Mouse (Mus musculus) cerebellum, adult 8-10 months (tissue): ENCODE measurements around the gene Trim80.
"Not testable (repeated sequence)": the region's sequence is repeated elsewhere in the genome, so short reads cannot be mapped to it uniquely, and the experiment has no call there.

Source experiments
- DNase-seq: peaks from one replicate; pipeline ENCODE4 v3.0.0; 2022

Gene Trim80

DNA sequence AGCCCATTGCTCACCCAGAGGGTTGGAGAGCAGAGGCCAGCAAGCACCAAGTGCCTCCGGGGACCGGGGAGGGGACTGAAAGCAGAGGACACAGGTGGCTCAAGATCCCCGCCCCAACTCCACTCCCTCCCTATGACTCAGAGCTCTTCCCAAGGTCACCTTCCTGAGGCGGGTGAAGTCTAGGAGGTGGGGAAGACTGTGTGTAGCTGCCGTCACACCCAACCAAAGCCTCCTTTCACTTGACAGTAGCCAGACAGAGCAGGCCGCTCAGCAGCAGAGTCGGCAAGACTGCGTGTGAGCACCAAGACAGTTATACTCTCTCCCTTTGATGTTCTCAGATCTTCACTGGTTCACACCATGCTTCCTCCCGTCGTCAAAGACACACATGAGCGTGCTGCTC lies 23.1 kb downstream of the Trim80 start:
- no peak for DNase-seq

DNA sequence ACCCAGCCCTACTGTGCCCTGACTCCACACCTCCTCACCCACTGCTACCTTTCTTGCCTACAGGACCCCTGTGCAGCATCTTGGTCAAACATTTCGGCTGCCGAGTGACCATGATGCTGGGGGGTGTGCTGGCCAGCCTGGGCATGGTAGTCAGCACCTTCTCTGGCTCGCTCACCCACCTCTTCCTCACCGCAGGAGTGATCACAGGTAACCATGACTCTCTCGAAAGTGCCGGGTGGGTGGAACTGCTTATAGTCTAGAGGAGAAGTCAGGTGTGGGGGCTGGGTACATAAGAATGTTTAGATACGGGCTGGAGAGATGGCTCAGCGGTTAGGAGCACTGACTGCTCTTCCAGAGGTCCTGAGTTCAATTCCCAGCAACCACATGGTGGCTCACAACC lies 24.5 kb downstream of the Trim80 start:
- no peak for DNase-seq

DNA sequence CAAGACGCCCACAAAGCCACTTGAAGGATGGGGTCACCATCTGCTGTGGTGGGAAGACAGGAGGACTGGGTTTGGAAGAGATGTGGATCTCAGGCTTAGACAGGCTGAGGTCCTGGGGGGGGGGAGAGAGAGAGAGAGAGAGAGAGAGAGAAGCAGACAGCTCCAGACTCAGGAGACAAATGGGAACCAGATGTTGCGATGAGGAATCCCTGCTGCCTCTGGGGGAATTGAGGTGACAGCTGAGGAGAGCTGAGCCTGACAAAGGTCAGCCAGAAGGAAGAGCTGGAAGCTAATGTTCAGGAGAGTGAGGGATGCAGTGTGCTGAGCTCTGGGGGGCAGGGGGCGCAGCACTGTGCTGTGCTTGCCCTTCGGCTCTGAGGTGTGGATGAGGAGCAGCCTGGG lies 26.9 kb downstream of the Trim80 start:
- no peak for DNase-seq

DNA sequence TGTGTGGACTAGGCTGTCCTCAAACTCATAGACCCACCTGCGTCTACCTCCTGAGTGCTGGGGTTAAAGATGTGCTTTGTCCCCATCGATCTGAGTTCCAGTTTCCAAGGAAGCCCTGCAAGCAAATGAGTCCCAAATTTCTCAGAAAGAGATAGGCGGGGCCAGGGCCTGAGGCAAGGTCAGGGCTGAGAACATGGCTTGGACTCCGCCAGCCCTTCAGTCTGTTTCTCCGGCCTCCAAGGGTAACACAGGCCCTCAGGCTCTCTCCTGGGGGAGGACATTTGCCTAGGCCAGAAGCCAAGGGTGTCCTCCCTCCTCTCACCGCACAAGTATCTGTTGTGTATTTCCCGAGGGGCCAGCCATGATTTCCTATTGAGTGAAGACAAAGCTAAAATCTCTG lies 31.8 kb downstream of the Trim80 start:
- no peak for DNase-seq

DNA sequence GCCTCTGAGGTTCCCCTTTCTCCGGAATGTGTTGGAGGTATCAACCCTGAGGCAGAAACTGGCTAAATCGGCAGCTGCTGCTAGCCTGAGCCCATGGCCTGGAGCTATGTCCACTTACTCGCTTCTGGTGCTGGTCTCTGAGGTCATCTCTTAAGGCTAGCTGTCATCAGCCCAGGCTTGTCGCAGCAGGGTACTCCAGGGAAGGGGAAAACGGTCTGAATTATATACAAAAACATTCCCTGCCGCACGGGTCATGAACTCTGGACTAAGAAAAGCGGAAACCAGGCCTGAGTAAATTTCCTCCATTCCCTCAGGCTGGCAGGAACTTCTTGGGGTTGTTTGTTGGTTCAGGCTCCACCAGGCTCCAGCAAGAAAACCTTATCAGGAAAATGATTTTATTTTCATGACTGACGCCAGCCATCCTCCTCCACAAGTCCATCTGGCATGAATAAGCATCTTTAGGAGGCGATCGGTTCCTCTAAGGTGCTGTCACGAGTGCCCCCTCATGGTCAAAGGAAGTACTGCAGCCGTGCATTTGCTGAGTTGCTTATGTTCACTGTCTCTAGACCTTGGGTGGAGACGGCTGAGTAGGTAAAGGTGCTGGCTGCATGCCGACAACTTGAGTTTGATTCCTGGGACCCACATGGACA lies 33.4 kb downstream of the Trim80 start:
- peak; percentile 98 for DNase-seq

DNA sequence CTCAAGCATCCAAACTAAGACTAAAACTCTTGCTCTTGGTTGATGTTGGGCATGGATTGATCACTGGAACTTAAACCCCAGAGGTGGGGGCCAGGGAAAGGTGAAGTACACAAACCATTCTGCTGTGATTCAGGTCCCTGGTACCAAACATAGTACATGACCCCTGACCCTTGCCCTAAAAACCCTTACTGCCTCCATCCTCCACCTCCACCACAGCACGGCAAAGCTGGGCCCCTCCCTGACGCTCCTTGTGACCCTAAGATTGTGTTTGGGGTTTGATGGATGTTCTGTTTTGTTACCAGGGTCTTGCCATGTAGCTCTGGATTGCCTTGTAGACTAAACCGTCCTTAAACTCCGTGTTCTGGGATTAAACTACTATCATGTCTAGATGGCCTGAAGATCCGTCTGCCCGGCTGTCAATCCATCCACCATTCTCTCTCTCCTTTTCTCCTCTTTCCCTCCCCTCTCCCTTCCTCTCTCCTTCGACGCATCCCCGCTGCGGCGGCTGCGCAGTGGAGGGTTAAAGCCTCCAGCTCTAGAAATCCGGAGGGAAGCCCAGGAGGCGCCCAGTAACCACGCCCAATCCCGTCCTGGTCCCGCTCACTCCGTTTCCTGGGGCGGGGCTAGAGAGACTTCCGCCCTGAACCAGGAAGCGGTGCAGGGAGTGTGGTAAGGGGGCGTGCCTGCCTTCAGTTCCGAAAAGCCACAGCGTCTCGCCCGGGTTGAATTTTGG lies 34.8 kb downstream of the Trim80 start, which contains the start of gene Armc7:
Gene Armc7 (plus strand): TSS at position 643 of the 733 bp plus-strand sequence.
- peak; percentile 93 for DNase-seq

DNA sequence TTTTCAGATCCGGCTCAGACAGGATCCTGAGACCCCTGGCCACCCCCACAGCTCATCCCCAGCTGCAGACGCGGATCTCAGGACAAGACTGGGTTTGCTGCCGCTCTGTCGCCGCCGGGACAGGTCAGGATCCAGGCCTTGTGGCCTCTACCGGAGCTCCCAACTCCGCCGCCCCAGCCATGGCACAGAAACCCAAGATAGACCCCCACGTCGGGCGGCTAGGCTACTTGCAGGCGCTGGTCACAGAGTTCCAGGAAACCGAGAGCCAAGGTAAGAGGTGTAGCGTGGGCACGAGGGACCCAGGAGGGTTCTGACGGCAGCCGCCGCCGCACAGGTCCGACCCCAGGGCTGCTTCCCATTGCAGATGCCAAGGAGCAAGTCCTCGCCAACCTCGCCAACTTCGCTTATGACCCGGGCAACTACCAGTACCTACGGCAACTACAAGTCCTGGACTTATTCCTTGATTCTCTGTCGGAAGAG lies 35.5 kb downstream of the Trim80 start:
- DNase-seq: no peak

DNA sequence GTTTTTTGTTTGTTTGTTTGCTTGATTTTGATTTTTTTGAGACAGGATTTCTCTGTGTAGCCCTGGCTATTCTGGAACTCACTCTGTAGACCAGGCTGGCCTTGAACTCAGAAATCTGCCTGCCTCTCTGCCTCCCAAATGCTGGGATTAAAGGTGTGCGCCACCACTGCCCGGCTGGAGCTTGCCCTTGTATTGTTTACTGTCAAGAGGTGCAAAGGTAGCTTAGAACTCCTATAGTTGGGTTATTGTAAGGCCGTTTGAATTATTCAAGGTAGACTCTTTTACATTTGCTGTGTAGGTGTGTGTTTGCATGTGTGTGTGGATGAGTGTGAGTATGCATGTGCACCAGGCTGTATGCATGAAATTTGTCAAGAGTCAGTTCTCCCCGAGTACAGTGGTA lies 36.3 kb downstream of the Trim80 start:
- not testable (repeated sequence) for DNase-seq

DNA sequence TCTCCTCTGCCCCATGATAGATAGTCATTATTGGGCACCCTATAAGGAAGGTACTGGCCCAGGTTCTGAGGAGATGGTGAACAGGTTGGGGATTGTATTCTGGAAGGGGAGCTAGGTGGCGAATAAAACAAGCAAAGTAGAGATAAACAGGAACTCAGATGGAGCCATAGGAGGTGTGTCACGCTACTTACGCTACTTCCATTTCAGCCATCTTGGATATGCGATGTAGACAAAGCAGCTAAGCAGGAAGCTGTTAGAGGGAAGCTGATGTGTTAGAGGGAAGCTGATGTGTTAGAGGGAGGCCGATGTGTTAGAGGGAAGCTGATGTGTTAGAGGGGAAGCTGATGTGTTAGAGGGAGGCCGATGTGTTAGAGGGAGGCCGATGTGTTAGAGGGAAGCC lies 37.0 kb downstream of the Trim80 start:
- DNase-seq: not testable (repeated sequence)

DNA sequence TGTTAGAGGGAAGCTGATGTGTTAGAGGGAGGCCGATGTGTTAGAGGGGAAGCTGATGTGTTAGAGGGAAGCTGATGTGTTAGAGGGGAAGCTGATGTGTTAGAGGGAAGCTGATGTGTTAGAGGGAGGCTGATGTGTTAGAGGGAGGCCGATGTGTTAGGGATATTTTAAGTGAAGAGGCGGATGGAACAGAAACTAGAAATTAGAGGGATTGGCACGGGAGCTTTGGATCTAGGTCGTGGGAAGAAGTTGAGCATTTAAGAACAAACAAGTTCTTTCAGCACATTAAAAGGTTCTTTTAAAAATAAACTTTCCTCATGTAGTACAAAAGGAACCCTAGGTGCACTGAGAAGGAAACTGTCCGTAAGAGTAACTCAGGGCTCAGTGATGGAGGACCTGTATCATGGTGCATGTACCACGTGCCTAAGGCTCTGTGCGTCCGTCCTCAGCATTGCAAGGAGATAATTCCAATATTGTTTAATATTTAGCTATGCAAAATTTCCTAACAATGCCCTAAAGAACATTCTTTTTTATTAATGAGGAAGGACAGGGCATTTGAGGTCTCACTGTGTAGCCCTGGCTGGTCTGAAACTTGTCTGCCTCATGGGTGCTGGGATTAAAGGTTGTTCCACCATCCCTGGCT lies 38.1 kb downstream of the Trim80 start:
- no peak for DNase-seq

DNA sequence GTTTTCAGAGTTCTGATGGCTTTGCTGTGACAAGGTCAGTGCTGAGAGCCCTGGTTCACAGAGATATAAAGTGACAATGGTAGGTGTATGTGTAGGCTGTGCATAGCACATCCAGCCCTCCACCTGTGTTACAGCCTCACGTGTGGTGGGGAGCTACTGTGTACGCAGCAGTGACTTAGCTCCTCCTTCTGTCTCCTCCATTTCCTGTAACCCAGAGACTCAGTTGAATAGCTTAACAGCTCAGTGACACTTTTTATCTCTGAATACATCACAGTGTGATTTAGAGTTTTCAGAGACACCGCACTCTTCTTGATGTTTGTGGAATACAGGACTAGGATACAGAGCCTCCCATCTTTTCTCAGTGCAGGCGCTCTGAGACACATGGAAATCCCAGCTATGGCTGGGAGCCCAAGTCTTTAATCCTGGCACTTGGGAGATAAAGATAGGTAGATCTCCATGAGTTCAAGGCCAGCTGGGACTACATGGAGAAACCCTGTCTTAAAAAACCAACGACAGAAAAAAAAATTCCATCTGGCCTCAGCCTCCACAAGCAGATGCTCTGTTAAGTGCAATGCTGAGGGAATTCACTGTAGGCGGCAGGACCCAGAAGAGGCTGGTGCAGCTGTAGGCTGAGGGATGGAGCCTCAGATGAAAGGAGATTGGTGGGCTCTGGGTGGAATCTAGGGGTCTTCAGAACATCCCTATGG lies 41.4 kb downstream of the Trim80 start:
- DNase-seq: no peak

DNA sequence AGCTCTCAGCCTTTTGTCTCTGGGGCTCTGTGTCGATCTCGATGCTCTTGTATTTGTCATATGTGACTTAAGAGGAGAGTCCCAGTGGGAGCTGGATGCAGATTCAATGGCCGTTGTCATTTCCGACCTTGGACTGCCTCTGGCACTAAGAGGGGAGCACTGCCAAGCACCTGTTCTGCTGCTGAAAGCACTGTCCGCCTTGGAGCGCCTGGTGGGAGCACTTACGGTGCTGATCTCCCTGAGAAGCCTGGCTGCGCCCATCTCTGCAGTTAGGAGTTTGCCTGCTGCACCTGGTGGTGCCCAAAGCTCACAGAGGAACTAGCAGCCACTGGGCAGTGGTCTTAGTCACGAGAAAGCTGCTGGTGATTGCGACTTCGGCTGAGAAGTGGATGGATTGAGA lies 42.9 kb downstream of the Trim80 start:
- DNase-seq: no peak

DNA sequence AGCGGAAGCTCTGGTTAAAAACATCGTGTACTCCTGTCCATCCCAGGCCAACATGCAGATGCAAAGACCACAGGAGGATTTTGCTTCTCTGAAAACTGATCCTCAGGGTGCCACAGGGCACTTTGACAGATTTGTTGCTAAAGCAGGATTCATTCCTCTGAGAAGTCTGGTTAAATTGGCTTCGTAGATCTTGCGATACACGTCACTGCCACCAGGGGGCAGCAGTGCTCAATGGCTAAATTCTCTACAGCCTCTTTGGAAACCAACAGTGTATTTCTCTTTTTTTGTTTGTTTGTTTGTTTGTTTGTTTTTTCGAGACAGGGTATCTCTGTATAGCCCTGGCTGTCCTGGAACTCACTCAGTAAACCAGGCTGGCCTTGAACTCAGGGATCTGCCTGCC lies 43.4 kb downstream of the Trim80 start:
- peak; percentile 83 for DNase-seq

DNA sequence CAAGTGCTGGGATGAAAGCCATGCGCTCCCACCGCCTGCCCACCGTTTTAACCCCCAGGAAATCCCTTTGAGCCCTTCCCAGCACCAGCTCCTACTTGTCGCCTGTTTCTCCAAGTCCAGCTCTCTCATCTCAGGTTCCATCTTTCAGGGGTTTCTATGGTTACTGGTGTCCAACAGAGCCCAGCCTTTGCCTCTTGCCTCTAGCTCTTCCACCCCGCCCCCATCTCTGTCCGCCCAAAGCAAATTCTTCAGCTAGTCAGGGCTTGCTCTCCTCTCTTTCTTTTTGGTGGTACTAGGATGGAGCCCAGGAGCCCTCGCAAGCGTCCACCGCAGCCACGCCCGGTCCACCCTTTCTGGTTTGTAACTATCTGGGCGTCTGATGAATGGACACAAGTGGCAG lies 44.8 kb downstream of the Trim80 start:
- DNase-seq: no peak

DNA sequence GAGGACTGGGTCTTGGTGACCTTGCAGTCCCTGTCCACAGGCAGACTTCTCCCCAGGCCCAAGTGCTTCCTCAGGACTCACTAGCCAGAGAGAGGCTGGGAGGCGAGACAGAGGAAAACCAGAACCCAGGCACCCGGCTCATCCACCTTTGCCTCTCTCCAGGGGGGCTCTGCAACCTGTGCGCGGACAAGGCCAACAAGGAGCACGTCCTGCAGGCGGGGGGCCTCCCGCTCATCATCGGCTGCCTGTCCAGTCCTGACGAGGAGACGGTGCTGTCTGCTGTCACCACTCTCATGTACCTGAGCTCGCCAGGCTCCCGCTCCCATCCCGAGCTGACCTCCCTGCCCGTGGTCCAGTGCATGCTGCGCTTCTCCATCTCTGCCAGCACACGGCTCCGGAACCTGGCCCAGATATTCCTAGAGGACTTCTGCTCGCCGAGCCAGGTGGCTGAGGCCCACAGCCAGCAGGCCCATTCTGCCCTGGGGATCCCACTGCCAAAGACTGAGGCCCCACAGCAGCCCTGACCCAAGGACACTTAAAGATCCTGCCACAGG lies 48.3 kb downstream of the Trim80 start:
- peak; percentile 65 for DNase-seq

DNA sequence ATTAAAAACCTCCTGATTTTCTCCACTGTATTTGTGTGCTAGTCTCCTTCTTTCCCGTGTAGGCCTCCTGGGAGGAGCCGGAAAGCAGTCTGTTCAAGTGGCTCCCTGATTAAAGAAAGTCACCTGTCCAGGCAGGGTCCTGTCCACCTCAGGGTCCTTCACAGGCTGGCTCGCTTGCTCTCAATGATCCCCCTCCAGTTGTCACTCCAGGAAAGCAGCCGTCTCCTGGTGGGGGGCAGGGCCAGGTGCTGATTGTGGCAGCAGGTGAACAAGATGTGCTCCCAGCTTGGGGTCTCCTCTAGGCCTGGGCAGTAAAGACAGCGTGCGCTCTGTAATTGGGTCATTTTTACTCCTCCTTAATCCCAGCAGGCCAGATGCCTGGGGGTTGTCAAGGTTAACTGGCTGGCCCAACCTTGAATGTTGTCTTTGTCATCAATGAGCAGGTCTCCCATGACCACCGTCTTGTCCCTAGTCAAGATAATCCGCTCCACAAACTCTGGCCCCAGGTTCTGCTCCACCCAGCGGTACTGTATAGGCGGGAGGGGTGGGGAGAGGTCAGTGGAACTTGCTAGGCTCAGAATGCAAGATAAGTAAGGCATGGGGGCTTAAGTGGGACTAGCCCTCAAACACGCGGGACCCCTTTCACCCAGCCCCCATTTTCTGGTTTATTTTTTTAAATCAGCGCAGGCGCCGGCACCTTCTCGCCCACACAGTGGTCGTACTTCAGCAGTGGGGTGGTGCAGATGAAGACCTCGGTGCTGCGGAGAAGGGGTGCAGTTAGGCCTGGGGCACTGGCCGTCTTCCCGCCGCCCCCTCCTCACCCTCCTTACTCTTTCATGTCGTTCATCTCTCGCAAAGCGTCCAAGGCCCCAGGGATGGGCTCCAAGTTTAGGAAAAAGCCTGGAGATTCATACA lies 50.4 kb downstream of the Trim80 start:
- DNase-seq: no peak

DNA sequence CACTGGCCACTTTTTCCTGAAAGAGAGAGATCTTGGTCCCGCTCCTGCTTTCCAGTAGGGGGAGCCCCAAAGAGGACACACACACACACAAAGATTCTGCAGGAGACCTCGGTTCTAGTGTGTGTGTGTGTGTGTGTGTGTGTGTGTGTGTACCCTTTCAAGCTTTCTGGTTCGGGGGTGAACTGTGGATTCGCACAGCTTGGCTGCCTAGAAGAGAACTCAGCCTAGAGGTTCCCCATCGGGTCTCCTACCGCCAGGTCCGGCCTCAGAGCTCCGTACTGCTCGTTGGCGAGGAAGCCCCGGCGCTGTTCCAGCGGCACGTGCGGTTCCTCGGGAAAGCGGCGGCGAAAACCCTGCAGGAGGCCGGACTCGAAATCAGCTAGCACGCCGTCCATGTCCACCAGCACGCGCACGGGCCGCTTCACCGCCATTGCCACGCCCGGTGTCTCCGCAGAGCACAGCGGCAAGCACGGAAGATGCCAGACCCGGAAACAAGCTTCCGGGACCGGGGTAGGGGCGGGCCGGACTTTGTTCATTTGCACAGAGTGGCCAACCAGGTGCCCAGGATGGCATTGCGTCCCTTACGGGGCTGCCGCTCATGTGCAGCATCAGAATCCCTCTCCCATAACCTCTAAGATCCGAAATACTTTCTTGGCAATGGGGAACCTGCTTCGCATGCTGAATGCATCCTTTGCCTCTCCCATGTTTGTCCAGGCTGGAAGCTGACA lies 51.2 kb downstream of the Trim80 start, which contains the start of gene Nt5c:
Gene Nt5c (minus strand): TSS at position 507 of the 728 bp plus-strand sequence.
- peak; percentile 80 for DNase-seq

DNA sequence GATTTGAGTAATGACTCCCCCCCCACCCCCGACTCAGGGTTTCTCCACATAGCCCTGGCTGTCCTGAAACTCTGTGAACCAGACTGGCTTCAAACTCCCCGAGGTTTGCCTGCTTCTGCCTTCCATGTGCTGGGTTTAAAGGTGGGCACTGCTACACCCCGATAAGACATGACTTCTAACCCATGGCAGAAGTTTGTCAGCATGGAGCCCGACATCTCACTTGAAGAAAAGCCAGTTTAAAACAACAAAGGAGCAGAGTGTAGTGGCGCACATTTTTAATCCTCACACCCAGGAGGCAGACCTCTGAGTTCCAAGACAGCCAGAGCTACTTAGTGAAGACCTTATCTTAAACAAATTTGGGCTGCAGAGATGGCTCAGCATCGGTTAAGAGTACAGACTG lies 52.0 kb downstream of the Trim80 start:
- no peak for DNase-seq

DNA sequence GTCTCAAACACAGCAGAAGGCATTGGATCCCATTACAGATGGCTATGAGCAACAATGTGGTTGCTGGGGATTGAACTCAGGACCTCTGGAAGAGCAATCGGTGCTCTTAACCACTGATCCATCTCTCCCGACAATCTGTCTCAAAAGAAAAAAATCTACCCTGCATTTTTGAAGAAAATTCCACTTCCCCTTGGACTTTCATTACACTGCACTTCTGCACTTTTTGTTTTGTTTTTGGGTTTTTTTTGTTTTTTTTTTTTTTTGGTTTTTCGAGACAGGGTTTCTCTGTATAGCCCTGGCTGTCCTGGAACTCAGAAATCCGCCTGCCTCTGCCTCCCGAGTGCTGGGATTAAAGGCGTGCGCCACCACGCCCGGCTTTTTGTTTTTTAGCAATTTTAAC lies 56.2 kb downstream of the Trim80 start:
- DNase-seq: not testable (repeated sequence)
